Mouse (Mus musculus): ENCODE measurements around the gene 3110082J24Rik. TPM values are rescaled to one million over a fixed set of nuclear protein-coding genes. Genes with fewer than 3 reads are reported as not detected.
A peak's percentile ranks its signal among the peaks of the same experiment; 100 is the strongest.

The 3110082J24Rik gene
- not detected for total RNA-seq (2021)
- long read RNA-seq, experiment 1, result 0 reads
- long read RNA-seq, experiment 2, result 0 reads

DNA sequence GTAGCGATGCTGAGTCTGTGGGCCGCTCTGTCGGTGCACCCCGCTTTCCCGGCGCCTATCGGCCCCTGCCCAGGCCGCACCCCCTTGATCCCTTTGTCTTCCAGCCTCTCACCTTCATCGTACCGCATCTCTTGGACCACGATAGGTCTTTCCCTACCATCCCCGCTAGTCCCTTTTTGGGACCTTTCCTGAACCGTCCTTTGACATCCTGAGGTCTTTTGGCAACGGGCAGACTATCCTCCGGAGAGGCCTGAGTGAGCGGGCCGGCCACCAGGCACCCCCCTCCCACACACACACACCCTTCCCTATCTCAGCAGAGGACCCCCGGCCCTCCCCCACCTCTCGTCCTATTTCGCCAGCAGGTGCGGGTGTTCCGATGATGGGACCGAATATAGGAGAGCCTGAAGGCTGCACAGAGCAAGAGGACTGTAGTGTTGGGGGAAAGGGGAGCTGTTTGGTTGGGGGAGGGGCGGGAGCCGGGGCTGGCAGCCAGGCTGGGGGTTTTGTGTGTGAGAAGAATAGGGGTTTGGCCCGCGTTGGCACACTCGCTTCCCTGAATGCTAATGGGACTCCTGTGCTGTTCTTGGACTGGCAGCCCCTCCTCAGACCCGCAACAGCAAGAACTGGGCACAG, at the start of gene 3110082J24Rik:
TSS of gene 3110082J24Rik (minus strand) at position 419 of the 633 bp plus-strand sequence.
- peak in 1 of 2 experiments; percentile 14 for DNase-seq (ENCODE audit: low spot score in 2 of 2)

DNA sequence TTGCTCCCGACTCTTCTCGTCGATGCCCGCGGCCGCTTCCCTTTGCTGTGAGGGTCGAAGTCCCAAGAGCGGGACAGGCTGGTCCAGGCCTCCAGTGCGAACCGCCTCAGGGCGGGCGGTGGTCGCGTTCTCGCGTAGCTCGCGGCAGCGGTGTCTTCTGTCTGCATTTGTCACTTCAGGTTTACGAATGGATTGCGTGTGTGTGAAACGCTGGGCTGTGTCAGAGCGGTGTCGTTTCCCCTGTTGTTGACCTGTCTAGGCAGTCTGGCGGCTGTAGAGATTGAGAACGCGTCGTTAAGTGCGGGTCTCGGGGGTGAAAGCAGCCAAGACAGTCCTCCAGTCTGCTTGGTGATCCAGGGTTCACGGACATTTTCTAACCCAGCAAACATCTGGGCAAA, 49.5 kb upstream of the 3110082J24Rik start:
- DNase-seq (ENCODE audit: low spot score in 2 of 2), result no peak

DNA sequence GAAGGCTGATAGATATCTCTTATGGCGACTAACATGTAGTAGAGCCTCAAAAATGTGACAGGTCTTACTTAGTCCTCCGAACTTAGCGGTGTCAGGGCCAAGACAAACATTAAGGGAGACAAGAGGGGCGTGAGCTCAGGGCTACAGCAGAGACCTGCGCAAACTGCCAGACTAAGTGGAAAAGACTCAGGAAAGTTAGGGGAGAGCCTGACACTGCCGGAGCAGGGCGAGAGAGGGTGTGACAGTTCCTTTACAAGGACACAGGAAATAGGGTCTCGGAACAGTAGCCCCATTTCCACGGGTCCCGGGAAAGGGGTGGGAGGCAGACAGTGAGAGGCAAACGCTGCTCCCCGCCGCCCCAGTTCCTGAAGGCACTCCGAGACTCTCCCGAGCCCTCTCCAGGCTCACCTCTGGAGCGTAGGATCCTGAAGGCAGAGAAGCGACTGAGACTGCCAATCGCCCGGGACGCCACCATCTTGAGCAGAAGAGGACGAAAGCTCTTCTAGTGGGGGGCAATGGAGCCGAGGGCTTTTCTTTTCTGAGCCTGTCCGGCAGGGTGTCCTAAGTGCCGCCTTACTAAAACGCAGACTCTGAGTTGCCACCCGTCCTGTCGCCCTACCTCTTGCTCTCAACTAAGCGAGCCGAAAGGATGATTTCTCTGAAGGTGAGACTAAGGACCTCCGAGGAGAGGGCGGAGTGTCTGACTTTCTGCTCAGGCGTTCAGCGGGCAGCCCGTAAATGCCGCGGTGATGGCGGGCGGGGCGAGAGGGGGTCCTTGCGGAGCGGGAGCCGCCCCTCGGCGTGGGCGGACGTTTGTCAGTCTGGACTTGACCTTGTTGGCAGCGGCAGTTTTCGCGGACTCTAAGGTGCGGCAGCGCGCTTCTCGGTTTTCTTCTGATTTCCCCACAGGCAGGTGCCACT, 48.8 kb upstream of the 3110082J24Rik start, which contains the start of the genes Hadha and Hadhb:
TSS of gene Hadha (minus strand) at position 689 of the 921 bp plus-strand sequence.
TSS of gene Hadhb (plus strand) at position 775 of the 921 bp plus-strand sequence.
- peak; percentile 86 to 94 for DNase-seq (ENCODE audit: low spot score in 2 of 2)

DNA sequence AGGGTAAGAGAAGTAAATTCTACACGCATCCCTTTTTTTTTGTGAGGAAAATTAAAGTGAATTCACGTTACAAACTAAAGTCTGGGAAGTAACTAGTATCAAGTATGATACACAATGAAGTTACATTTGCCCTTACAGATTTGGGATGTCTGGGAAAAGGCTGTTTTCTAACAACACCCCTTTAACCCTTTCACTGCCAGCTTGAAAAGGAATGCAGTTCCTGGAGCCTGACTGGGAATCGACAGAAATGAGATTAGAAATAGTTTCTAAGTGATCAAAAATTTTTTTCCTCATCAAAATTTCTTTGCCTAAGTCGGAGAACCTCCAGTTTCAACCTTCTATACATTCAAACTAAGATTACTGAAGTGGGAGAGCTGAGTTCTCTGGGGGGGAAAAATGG, 48.1 kb upstream of the 3110082J24Rik start:
- no peak for DNase-seq (ENCODE audit: low spot score in 2 of 2)

DNA sequence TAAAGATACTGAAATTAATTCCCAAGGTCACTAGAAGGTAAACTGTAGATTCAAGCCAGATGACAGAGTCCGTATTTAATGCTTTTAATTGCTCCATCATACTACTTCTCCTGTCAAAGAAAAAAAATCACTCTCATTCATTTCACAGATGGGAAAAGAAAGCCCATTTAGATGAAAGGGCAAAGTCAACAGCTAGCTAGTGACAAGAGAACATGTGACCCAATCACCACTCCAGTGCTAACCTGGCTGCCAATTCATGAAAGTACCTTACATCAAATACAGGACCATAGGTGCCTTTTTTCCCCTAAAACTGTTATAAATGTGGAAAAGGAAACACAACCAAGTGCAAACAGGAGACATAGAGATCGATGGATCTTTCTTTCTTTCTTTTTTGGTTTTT, 47.3 kb upstream of the 3110082J24Rik start:
- no peak for DNase-seq (ENCODE audit: low spot score in 2 of 2)

DNA sequence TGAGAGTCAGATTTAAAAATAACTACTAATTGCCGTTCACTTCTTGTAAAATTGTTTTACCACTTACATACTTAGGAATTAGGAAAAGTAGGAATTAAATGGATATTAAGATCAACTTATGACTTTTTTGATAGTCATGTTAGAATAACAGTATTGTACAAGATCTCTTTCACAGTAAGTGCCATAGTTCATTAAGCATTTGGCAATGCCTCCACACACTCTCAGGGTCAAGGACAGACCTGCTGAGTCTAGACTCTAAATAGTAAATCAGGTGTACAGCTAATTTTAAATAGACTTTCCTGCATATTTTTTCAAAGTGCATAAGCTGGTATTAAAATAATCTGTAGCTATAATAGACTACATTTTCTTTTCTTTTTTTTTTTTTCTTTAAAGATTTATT, 46.5 kb upstream of the 3110082J24Rik start:
- no peak for DNase-seq (ENCODE audit: low spot score in 2 of 2)

DNA sequence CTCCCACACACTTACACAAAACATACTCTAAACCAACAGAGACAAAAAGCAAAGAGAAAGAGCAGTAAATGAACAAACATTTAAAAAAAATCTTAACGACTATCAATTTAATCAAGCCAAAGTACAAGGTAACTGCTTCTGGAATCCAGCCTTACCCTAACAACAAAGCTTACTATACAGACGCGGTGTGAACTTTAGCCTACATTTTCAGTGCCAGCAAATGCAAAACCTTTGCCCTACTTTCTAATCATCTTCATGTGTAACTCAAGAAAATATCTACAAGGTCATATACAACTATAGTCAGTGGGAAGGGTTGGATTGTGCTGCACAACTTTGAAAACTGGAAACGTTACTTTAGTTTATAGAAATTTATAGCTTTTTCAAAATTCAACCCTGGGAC, 46.1 kb upstream of the 3110082J24Rik start:
- DNase-seq (ENCODE audit: low spot score in 2 of 2), result no peak

DNA sequence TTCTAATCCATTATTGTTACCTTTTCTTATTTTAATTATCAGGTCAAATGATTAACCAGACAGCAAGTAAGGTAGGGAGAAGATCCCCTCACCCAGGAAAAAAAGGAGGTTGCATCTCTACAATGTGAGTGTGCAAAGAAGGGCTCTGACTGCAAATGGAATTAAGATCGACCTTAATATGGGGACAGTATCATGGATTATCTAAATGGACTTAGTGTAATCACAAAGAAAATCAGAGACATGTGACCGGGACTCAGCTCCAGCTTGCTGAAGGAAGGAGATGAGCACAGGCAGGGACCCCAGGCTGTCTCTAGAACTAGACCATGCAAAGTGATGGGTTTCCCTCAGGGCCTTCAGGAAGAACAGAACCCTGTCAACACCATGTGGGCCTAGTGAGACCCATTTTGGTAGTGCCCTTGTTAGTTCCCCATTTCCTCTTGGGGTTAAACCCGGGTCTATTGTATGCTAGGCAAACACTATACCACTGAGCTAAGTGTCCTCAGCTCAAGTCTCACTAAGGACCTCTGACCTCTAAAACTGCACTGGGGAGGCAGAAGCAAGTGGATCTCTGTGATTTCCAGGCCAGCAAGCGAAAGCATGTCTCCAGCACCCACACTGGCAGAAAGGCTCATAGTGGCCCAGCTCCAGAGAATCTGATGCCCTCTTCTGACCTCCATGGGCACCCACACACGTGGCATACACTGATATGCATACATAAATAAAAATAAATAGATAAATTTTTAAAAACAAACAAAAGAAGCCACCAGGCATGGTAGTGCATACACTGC, 42.4 kb upstream of the 3110082J24Rik start:
- no peak for DNase-seq (ENCODE audit: low spot score in 2 of 2)

DNA sequence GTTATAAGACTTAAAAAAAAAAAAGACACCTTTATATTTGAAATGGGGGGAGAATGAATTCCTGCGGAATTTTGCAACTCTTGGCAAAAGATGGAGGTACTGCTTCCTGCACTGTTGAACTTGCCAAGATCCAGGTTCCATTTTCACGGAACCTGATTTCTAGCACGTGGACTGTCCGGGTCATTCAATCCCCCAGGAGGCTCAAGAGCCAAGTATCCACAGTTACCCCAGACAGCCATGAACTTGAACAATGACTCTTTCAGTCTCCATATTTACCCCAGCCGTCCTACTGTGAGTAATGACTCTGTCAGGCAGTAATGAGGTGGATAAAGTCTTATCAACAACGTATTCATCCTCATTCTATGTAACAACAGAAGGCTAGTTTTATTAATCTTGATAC, 40.6 kb upstream of the 3110082J24Rik start:
- no peak for DNase-seq (ENCODE audit: low spot score in 2 of 2)

DNA sequence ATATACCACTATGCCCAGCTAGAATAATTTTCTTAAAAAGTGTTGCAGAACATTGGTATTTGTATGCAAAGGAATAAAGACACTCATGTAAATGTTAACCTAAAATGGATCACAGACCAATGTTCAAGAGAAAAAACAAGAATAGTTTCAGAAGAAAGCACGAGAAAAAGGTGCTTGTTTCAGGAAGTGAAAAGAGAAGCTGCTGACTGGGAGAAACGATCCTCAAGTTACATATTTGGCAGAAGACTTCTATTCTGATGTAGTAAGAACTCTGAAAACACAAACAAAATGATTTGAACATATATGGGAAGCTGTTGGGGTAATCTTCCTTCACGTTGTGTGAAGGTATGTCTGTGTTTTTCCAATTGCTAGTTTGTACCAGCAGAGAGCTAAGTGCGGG, 32.3 kb upstream of the 3110082J24Rik start:
- DNase-seq (ENCODE audit: low spot score in 2 of 2), result no peak

DNA sequence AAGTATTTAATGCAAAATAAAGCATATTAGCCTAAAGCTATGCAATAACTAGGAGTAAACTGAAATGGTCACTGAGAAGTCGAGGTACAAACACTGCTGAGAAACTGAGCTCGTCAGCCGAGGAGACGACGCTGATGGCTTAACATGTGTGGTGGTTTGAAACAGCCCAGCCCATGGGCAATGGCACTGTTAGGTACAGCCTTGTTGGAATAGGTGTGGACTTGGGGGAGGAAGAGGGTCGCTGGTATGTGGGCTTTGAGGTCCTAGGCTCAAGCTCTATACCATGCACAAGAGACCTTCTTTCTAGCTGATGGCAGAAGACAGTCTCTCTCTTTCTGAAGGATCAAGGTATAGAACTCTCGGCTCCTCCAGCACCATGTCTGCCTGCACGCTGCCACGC, 31.4 kb upstream of the 3110082J24Rik start:
- DNase-seq (ENCODE audit: low spot score in 2 of 2), result no peak

DNA sequence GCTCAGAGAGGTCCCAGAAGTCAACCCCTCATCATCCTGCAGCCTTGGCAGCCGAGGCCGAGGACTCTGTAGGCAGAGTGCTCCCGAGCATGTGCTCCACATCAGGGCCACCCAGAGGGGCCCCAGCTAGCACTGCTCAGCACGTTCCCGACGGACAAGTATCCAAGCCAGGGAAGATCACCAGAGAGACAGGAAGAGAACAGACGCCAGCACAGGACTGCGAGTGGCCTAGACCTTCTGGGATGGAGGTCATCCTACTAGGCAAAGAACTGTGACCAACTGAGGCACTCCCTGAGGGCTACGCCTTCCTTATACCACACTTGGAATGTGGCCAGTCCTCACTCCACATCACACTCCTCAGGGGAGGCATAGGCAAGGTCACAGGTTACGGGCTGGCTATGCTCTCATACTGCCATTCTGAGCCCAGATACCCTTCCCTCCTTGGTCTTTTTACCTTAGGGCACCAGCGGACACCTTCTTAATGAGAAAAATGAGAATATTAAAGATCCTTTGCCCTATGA, 29.9 kb upstream of the 3110082J24Rik start:
- no peak for DNase-seq (ENCODE audit: low spot score in 2 of 2)

DNA sequence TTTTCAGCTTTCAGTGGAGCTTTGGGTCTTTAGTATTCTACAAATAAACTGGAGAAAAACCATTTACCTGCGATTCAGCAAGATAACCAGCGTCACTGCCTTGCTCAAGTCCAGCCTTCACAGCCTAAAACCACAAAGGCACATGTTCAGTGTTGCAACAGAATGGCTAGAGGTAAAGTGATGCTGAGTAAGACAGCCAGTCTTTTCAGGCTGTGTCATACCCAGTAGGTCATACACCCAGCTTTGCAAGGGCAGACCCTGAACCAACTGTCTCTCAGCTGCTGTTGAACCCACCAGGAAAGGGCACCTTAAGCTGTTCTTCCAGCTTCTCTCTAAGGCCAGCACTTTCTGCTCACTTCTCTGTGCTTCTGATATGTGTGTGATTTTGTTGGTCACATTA, 26.3 kb upstream of the 3110082J24Rik start:
- no peak for DNase-seq (ENCODE audit: low spot score in 2 of 2)

DNA sequence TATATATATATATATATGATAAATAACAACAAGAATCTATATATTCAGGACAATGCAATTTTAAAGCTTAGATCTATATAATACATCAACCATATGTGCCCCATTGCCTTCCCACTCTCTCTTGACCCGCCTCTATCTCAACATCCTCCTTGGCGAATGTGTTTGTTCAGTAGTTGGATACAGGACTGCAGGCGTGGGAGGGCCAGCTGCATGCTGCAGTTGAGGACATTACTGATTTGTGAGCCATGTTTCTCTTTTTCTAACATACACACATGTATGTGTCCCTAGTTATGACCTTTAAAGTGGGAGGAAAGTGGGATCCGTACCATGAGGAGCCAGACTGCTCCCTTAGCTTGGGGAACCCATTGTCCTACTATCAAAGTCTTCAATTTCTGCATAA, 25.4 kb upstream of the 3110082J24Rik start:
- DNase-seq (ENCODE audit: low spot score in 2 of 2), result no peak

DNA sequence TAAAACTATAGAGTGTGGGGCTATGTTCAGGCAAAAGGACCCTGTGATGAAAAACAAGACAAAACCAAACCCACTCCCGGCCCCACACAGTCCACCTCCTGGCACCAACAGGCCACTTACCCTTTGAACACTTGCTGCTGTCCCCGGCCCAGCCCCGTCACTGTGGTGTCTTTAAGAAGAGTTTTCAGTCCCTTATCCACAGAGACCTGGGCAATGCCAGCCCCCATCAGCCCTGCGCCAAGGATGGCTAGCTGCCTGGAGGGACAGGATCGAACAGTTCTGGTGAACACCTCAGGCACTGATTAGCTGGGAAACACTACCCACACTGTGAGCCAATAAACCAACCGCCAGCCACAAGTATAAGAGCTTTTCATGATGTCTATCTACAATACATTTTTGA, 22.8 kb upstream of the 3110082J24Rik start:
- DNase-seq (ENCODE audit: low spot score in 2 of 2), result no peak

DNA sequence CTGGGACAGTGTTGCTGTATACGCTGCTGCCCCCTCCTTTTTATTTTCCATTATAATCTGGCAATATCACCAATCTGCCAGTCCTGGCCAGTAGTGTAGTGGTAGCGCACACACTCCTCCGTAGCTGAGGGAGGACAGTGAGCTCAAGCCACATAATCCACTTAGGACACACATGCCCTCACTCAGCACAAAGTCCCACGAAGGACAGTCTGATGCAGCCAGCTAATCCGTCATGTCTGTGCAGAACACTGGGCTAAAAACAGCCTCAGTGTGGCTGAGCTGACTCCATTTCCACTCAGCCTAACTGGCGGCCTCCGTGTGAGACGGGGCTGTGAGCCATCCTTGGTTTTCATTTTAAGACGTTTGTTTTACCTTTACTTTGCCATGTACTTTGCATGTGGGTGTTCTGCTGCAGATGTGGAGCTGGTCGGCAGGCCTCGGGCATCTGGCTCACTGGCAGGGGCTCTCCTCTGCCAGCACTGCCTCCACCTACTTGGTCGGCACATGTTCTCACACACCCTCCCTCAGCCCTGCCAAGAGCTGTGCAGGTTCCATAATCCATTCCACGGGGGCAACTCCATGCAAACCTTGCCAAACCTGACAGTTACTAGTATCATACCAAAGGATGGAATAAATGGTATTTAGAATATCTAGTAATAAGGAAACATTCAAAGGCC, 22.2 kb upstream of the 3110082J24Rik start:
- DNase-seq (ENCODE audit: low spot score in 2 of 2), result no peak

DNA sequence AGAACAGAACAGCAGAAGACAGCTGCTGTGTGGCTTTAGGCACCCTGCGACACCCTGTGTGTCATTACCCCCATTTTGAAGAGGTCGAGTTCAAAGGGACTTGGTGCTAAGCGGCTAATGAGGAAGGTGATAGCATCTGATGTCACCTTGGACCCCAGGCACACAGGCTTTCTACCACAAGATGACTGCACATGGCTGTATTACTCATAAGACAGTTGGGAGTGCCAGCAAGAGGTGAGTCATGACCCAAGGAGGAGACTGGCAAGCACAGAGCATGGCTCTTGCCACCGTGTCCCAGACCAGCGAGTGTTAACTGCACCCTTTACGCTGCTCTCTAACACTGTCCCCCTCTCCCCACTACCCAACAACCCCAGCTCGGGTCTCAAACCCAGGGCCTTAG, 20.9 kb upstream of the 3110082J24Rik start:
- DNase-seq (ENCODE audit: low spot score in 2 of 2), result no peak

DNA sequence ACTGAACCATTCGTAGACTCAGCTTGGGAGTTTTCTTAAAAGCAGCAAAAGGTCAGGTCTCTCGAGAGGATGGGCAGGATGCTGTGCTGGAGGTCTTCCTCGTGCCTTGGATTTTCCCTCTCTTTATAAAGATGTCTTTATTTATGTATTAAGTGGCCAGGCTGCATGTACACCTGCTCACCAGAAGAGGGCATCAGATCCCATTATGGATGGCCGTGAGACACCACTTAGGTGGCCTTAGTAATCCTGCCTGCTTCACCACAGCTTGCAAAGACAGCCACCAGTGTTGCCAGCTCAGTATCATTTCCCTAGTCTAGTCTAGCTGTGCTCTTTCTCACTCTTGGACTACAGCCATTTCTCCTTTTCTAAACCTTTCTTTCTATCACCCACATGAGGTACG, 19.7 kb upstream of the 3110082J24Rik start:
- no peak for DNase-seq (ENCODE audit: low spot score in 2 of 2)

DNA sequence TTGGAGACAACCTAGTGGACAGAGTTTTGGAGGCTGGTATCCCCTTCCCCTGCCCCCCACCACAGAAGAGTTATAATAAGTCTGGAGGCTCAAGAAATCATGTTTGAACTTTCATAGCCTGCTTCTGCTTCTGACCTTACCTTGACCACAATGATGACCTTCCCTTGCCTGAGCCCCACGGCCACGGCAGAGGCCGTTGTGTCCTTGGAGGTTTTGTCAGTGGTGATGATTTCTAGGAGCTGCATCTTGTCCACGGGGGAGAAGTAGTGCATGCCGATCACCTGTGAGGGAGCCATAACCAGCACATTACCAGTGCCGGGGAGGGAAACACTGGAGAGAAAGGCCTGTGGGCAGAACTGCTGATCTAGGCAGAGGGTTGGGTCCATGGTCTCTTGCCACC, 16.6 kb upstream of the 3110082J24Rik start:
- no peak for DNase-seq (ENCODE audit: low spot score in 2 of 2)

DNA sequence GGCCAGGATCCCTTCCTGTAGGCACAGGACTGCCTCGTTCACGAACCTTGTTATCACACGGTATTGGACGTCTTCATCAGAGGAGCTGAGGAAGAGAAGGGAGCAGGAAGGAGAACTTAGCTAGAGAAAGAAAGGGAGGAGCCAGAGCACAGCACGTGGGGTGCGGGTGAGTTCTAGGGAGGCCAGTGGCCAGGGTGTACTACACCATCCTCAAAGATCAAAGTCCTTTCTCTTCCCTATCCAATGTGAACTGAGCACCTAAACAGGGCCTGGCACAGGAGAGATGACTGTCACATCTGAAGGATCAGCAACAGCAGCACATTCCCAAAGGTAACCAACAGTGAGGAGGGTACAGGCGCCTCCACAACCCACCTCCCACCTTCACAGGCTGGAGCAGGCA, 14.2 kb upstream of the 3110082J24Rik start:
- no peak for DNase-seq (ENCODE audit: low spot score in 2 of 2)

DNA sequence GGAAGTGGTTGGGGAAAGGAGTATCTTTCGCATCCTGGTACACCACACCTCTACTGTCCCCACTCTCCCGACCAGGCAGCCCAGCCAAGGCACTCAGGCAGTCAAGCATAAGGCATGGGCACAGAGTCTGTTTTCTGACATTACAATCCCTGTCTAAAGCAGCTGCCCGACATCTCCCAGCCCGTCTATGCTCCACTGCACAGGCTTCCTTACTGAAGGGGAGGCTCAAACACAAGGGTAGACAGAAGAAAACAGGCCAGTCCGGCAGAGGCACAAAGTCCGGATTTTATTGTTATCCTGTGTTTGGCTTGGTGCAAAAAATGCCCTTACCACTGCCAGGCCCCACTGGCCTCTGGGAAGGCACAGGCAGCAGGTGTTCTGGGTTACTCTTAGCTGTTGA, 13.3 kb upstream of the 3110082J24Rik start:
- no peak for DNase-seq (ENCODE audit: low spot score in 2 of 2)
